Mouse (Mus musculus): ENCODE results near the gene Fam81a. TPM values are rescaled to one million over a fixed set of nuclear protein-coding genes. Genes with fewer than 3 reads are reported as not detected.

Gene Fam81a
- 2.0 and 2.1 TPM in 2 replicates for polyA plus RNA-seq (2014; fragmentation: Nextera tagmentation; extraction: Ambion mirVana)

DNA sequence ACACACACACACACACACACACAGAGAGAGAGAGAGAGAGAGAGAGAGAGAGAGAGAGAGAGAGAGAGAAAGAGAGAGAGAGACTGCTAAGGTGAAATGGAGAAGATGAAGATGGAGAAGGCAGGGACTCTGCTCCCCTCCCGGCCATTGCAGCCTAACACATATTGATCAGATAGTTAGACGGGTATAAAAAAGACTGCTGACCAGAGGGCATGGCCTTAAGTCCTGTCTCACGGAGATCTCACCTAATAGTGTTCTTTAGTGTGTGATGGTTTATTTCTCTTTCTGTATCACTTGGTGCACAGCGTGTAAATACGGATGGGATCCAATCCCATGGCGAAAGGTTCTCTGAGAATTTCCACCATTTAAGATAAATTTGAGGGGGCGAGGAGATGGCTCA lies at the start of gene Fam81a:
TSS of gene Fam81a (minus strand) at position 101 of the 400 bp plus-strand sequence.
- Histone ChIP-seq H3K4me3 (ENCODE audit: low read depth, low read length) (peak within 1 kb of the TSS; percentile 68), H3K4me2 (ENCODE audit: low read depth, low read length) (peak within 1 kb of the TSS; percentile 96), H3K36me3 (replicated peaks; ENCODE audit: control insufficient read depth, insufficient read depth, low read depth, low read length) (no peaks in the 10 kb centered on the region), H3K9me3 (replicated peaks; ENCODE audit: control insufficient read depth, low read length) (no peaks in the 10 kb centered on the region), H3K27ac (replicated peaks; ENCODE audit: low read depth, low read length) (no peak within 1 kb of the TSS), H3K4me1 (ENCODE audit: control insufficient read depth, insufficient read depth, low read length) (peaks cover 3% of the 10 kb centered on the region; the same call in 1 of the 2 replicates), H3K9ac (replicated peaks; ENCODE audit: low read length) (peak within 1 kb of the TSS; percentile 61), H3K27me3 (ENCODE audit: control insufficient read depth, insufficient read depth, low read length) (peaks cover 8% of the 10 kb centered on the region)
- DNase-seq (ENCODE audit: low spot score) (no peak), ATAC-seq (replicated peaks; ENCODE audit: insufficient number of reproducible peaks, low FRiP score, low TSS enrichment, low read depth) (no peak)
- 67% methylated on average over 7 of the region's 7 CpGs for WGBS

DNA sequence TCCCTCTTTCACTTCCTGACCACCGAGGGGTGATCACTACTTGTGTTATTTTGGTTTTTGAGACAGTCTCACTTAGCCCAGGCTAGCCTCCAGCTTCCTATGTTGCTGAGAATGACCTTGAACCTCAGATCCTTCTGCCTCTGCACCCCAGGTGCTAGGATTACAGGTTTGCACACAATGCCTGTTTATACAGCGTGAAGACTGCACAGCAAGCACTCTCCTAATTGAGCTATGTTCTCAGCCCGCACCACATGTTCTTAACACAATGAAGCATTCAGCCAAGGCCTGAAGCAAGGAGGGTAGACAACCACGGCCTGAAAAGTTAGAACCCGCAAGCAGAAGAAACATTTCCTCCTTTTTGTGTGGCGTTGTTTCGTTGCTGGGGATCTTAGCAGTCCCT lies 40.3 kb upstream of the Fam81a start:
- Histone ChIP-seq H3K36me3 (replicated peaks; ENCODE audit: control insufficient read depth, insufficient read depth, low read depth, low read length) (no peaks in the 10 kb centered on the region), H3K4me1 (ENCODE audit: control insufficient read depth, insufficient read depth, low read length) (no peaks in the 10 kb centered on the region), H3K4me2 (ENCODE audit: low read depth, low read length) (no peak overlapping the region), H3K9ac (replicated peaks; ENCODE audit: low read length) (no peak overlapping the region), H3K9me3 (replicated peaks; ENCODE audit: control insufficient read depth, low read length) (no peaks in the 10 kb centered on the region), H3K27me3 (ENCODE audit: control insufficient read depth, insufficient read depth, low read length) (no peaks in the 10 kb centered on the region), H3K4me3 (ENCODE audit: low read depth, low read length) (no peak overlapping the region), H3K27ac (replicated peaks; ENCODE audit: low read depth, low read length) (no peak overlapping the region)
- ATAC-seq (replicated peaks; ENCODE audit: insufficient number of reproducible peaks, low FRiP score, low TSS enrichment, low read depth) (no peak), DNase-seq (ENCODE audit: low spot score) (no peak)
- WGBS, result 24% methylated on average over 7 of the region's 7 CpGs

GRCm38 (mm10) chr9:70181719-70182118 lies 39.4 kb upstream of the Fam81a start:
- no peak overlapping the region for H3K27ac ChIP-seq (replicated peaks; ENCODE audit: low read depth, low read length)
- 49% methylated on average over 12 of the region's 12 CpGs for WGBS
- no peaks in the 10 kb centered on the region for H3K36me3 ChIP-seq (replicated peaks; ENCODE audit: control insufficient read depth, insufficient read depth, low read depth, low read length)
- DNase-seq (ENCODE audit: low spot score) (no peak), ATAC-seq (replicated peaks; ENCODE audit: insufficient number of reproducible peaks, low FRiP score, low TSS enrichment, low read depth) (no peak)
- no peak overlapping the region for H3K4me2 ChIP-seq (ENCODE audit: low read depth, low read length)
- no peak overlapping the region for H3K9ac ChIP-seq (replicated peaks; ENCODE audit: low read length)
- H3K4me1 ChIP-seq (ENCODE audit: control insufficient read depth, insufficient read depth, low read length), result no peaks in the 10 kb centered on the region
- no peaks in the 10 kb centered on the region for H3K27me3 ChIP-seq (ENCODE audit: control insufficient read depth, insufficient read depth, low read length)
- no peak overlapping the region for H3K4me3 ChIP-seq (ENCODE audit: low read depth, low read length)
- H3K9me3 ChIP-seq (replicated peaks; ENCODE audit: control insufficient read depth, low read length), result no peaks in the 10 kb centered on the region

DNA sequence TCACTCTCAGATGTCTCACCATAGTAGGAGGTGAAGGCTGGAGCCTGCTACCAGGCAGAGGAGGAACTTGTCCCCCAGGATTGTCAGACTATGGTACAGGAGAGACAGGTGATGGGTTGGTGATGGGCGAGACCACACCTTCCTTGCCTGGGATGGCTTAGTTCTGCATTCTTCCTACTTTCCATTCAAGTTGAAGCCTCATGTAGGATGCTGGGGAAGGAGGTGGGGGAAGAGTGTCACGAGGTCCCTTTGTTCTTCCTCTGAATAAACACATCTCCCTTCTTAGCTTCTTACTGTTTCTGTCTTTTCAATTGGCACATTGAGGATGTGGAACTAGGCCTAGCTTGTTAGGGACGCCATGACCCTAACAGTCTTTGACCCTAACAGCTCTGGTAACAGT lies 33.9 kb upstream of the Fam81a start:
- no peaks in the 10 kb centered on the region for H3K9me3 ChIP-seq (replicated peaks; ENCODE audit: control insufficient read depth, low read length)
- DNase-seq (ENCODE audit: low spot score) (no peak), ATAC-seq (replicated peaks; ENCODE audit: insufficient number of reproducible peaks, low FRiP score, low TSS enrichment, low read depth) (no peak)
- H3K36me3 ChIP-seq (replicated peaks; ENCODE audit: control insufficient read depth, insufficient read depth, low read depth, low read length), result no peaks in the 10 kb centered on the region
- H3K4me1 ChIP-seq (ENCODE audit: control insufficient read depth, insufficient read depth, low read length), result peaks cover 2% of the 10 kb centered on the region; the same call in 1 of the 2 replicates
- WGBS, result 78% methylated on average over 3 of the region's 3 CpGs
- H3K4me2 ChIP-seq (ENCODE audit: low read depth, low read length), result no peak overlapping the region
- H3K9ac ChIP-seq (replicated peaks; ENCODE audit: low read length), result no peak overlapping the region
- H3K4me3 ChIP-seq (ENCODE audit: low read depth, low read length), result no peak overlapping the region
- no peak overlapping the region for H3K27ac ChIP-seq (replicated peaks; ENCODE audit: low read depth, low read length)
- H3K27me3 ChIP-seq (ENCODE audit: control insufficient read depth, insufficient read depth, low read length), result no peaks in the 10 kb centered on the region

GRCm38 (mm10) chr9:70174896-70175295 lies 32.5 kb upstream of the Fam81a start:
- H3K4me2 ChIP-seq (ENCODE audit: low read depth, low read length), result no peak overlapping the region
- H3K4me1 ChIP-seq (ENCODE audit: control insufficient read depth, insufficient read depth, low read length), result peaks cover 2% of the 10 kb centered on the region; the same call in 1 of the 2 replicates
- H3K27me3 ChIP-seq (ENCODE audit: control insufficient read depth, insufficient read depth, low read length), result no peaks in the 10 kb centered on the region
- no peaks in the 10 kb centered on the region for H3K9me3 ChIP-seq (replicated peaks; ENCODE audit: control insufficient read depth, low read length)
- no peak overlapping the region for H3K27ac ChIP-seq (replicated peaks; ENCODE audit: low read depth, low read length)
- WGBS, result 39% methylated on average over 6 of the region's 6 CpGs
- H3K4me3 ChIP-seq (ENCODE audit: low read depth, low read length), result no peak overlapping the region
- H3K36me3 ChIP-seq (replicated peaks; ENCODE audit: control insufficient read depth, insufficient read depth, low read depth, low read length), result no peaks in the 10 kb centered on the region
- DNase-seq (ENCODE audit: low spot score), result no peak
- ATAC-seq (replicated peaks; ENCODE audit: insufficient number of reproducible peaks, low FRiP score, low TSS enrichment, low read depth), result no peak
- H3K9ac ChIP-seq (replicated peaks; ENCODE audit: low read length), result no peak overlapping the region

DNA sequence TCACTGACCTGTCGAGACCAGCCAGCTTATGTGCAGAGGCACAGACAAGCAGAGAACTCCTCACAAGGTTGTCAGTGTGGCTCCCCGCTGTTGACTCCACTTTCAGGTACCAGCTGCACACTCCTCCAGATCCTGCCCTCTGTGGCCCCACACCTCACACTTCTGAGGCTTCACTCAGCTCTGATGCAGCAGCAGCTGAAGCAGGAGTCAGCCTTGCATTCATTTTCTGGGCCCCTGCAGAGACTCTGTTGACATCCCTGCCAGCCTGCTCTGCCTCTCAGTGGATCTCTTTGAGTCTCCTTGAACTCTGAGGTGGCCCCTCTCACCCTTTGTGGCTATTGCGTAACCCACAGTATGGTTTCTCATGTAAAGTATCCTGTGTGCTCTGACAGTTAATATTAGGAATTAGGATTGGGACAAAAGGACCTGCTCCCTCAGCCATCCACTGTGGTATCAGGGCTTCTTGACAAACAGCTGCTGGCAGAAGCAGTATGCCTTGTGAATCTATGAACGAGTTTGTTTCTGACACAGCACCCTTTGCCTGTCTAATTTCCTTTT lies 32.0 kb upstream of the Fam81a start:
- no peak for DNase-seq (ENCODE audit: low spot score)

GRCm38 (mm10) chr9:70168973-70169372 lies 26.6 kb upstream of the Fam81a start:
- no peak overlapping the region for H3K27ac ChIP-seq (replicated peaks; ENCODE audit: low read depth, low read length)
- H3K27me3 ChIP-seq (ENCODE audit: control insufficient read depth, insufficient read depth, low read length), result no peaks in the 10 kb centered on the region
- DNase-seq (ENCODE audit: low spot score) (no peak), ATAC-seq (replicated peaks; ENCODE audit: insufficient number of reproducible peaks, low FRiP score, low TSS enrichment, low read depth) (no peak)
- H3K36me3 ChIP-seq (replicated peaks; ENCODE audit: control insufficient read depth, insufficient read depth, low read depth, low read length), result no peaks in the 10 kb centered on the region
- H3K4me1 ChIP-seq (ENCODE audit: control insufficient read depth, insufficient read depth, low read length), result no peaks in the 10 kb centered on the region
- 85% methylated on average over 7 of the region's 7 CpGs for WGBS
- H3K9ac ChIP-seq (replicated peaks; ENCODE audit: low read length), result no peak overlapping the region
- H3K4me3 ChIP-seq (ENCODE audit: low read depth, low read length), result no peak overlapping the region
- no peak overlapping the region for H3K4me2 ChIP-seq (ENCODE audit: low read depth, low read length)
- H3K9me3 ChIP-seq (replicated peaks; ENCODE audit: control insufficient read depth, low read length), result no peaks in the 10 kb centered on the region

More for the DNA sequence above, 32.0 kb upstream of the Fam81a start:
- H3K27ac ChIP-seq (replicated peaks; ENCODE audit: low read depth, low read length), result no peak overlapping the region
- ATAC-seq (replicated peaks; ENCODE audit: insufficient number of reproducible peaks, low FRiP score, low TSS enrichment, low read depth), result no peak
- H3K4me3 ChIP-seq (ENCODE audit: low read depth, low read length), result no peak overlapping the region
- peaks cover 2% of the 10 kb centered on the region; the same call in 1 of the 2 replicates for H3K4me1 ChIP-seq (ENCODE audit: control insufficient read depth, insufficient read depth, low read length)
- no peak overlapping the region for H3K9ac ChIP-seq (replicated peaks; ENCODE audit: low read length)
- H3K36me3 ChIP-seq (replicated peaks; ENCODE audit: control insufficient read depth, insufficient read depth, low read depth, low read length), result no peaks in the 10 kb centered on the region
- H3K9me3 ChIP-seq (replicated peaks; ENCODE audit: control insufficient read depth, low read length), result no peaks in the 10 kb centered on the region
- no peaks in the 10 kb centered on the region for H3K27me3 ChIP-seq (ENCODE audit: control insufficient read depth, insufficient read depth, low read length)
- H3K4me2 ChIP-seq (ENCODE audit: low read depth, low read length), result no peak overlapping the region
- WGBS, result 57% methylated on average over 4 of the region's 4 CpGs

DNA sequence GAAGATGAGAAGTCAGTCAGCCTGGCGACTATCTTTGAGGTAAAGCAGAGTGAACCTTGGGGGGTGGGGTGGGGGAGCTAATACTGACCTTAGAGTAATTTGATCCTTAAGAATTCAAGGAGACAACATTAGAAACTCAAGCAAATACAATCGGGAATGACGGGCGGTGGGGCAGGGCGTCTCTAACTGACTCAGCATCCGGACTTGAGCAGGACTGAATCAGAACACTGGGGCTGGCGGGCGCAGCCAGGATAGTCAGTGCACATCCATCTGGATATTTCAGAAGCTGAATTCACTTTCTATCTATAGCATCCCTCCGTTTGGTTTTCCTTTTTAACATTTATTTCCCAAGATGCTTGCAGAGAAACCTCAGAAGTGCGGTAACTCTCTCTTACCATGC lies 17.7 kb upstream of the Fam81a start:
- Histone ChIP-seq H3K9ac (replicated peaks; ENCODE audit: low read length) (no peak overlapping the region), H3K4me1 (ENCODE audit: control insufficient read depth, insufficient read depth, low read length) (no peaks in the 10 kb centered on the region), H3K4me2 (ENCODE audit: low read depth, low read length) (no peak overlapping the region), H3K27ac (replicated peaks; ENCODE audit: low read depth, low read length) (no peak overlapping the region), H3K27me3 (ENCODE audit: control insufficient read depth, insufficient read depth, low read length) (no peaks in the 10 kb centered on the region), H3K36me3 (replicated peaks; ENCODE audit: control insufficient read depth, insufficient read depth, low read depth, low read length) (no peaks in the 10 kb centered on the region), H3K4me3 (ENCODE audit: low read depth, low read length) (no peak overlapping the region), H3K9me3 (replicated peaks; ENCODE audit: control insufficient read depth, low read length) (no peaks in the 10 kb centered on the region)
- 65% methylated on average over 10 of the region's 10 CpGs for WGBS
- no peak for DNase-seq (ENCODE audit: low spot score)
- no peak for ATAC-seq (replicated peaks; ENCODE audit: insufficient number of reproducible peaks, low FRiP score, low TSS enrichment, low read depth)

All from embryonic facial prominence, embryonic 11.5 days (tissue).